Mouse (Mus musculus): ENCODE measurements around the gene Fscn1. TPM values are rescaled to one million over a fixed set of nuclear protein-coding genes. Genes with fewer than 3 reads are reported as not detected.

The Fscn1 gene
- polyA plus RNA-seq, 1 experiment, result 583 TPM

- no peaks in the 10 kb centered on the region for H3K79me3 ChIP-seq (ENCODE audit: low read depth)
These were observed 57.3 kb downstream of the Fscn1 start for GRCm38 (mm10) chr5:143017401-143017800.

More at GRCm38 (mm10) chr5:143017401-143017800, 57.3 kb downstream of the Fscn1 start:
- no peak for TF ChIP-seq FOSL1 (IDR thresholded peaks at IDR 0.05; ENCODE audit: insufficient read depth, low read length, poor library complexity, severe bottlenecking)
- TF ChIP-seq CTCF (IDR thresholded peaks at IDR 0.05; ENCODE audit: control insufficient read depth, insufficient read depth, insufficient read length), result no peak
- no peak for TF ChIP-seq MAX (IDR thresholded peaks at IDR 0.05)
- TF ChIP-seq CEBPB (IDR thresholded peaks at IDR 0.05; ENCODE audit: low read depth), result no peak
- TF ChIP-seq MYOD1 (IDR thresholded peaks at IDR 0.05; ENCODE audit: control insufficient read depth, insufficient read length, low read depth), result no peak
- no peak for TF ChIP-seq MYOG (IDR thresholded peaks at IDR 0.05; ENCODE audit: control insufficient read depth, extremely low read depth, insufficient read length)
- no peak for TF ChIP-seq USF1 (IDR thresholded peaks at IDR 0.05; ENCODE audit: low read depth)
- H3K4me3 ChIP-seq (ENCODE audit: insufficient read depth, poor library complexity, severe bottlenecking), result no peak overlapping the region
- peaks cover 35% of the 10 kb centered on the region for H3K36me3 ChIP-seq (ENCODE audit: control insufficient read depth, insufficient read depth)
- no peak overlapping the region for H3ac ChIP-seq (ENCODE audit: control insufficient read depth, insufficient read length, low read depth)
- H3K27me3 ChIP-seq (ENCODE audit: control insufficient read depth, insufficient read depth, insufficient read length), result no peaks in the 10 kb centered on the region
- no peaks in the 10 kb centered on the region for H3K79me2 ChIP-seq (ENCODE audit: control insufficient read depth, insufficient read depth)

Other genes starting within 250 kb of the Fscn1 start
- 44.3 TPM for gene Tnrc18, start 142.7 kb upstream of the Fscn1 start, polyA plus RNA-seq (2012; fragmentation: generic; extraction: Trizol)
- gene Fbxl18, start 64.9 kb upstream of the Fscn1 start, polyA plus RNA-seq (2012; fragmentation: generic; extraction: Trizol), result 9.5 TPM
- 6,665 TPM for gene Actb, start 53.6 kb upstream of the Fscn1 start, polyA plus RNA-seq (2012; fragmentation: generic; extraction: Trizol)
- 12.2 TPM for gene Rnf216, start 152.7 kb downstream of the Fscn1 start, polyA plus RNA-seq (2012; fragmentation: generic; extraction: Trizol)
- gene Olfr718-ps1, start 187.2 kb downstream of the Fscn1 start, polyA plus RNA-seq (2012; fragmentation: generic; extraction: Trizol), result not detected
- 2.8 TPM for gene Rbak, start 220.4 kb downstream of the Fscn1 start, polyA plus RNA-seq (2012; fragmentation: generic; extraction: Trizol)
- not detected for gene Spdye4b, start 220.7 kb downstream of the Fscn1 start, polyA plus RNA-seq (2012; fragmentation: generic; extraction: Trizol)

All from C2C12 (cell line).